Mouse (Mus musculus) lung, postnatal 0 days (tissue): Measurements from ENCODE around the gene Slc45a3. TPM values are rescaled to one million over a fixed set of nuclear protein-coding genes. Genes with fewer than 3 reads are reported as not detected.

Source experiments
- ATAC-seq: fragments of 200-750 bp; cut with Nextera tagmentation; 2 replicates; pipeline ENCODE4 v1.8.0; 2017; ENCODE audit warnings: moderate library complexity
- DNase-seq: peaks from one replicate; pipeline ENCODE4 v3.0.0-alpha.2; 2016; ENCODE audit warnings: low spot score
- H3K27ac ChIP-seq: fragments of 300-500 bp; sonication (generic); 2 replicates; pipeline ENCODE4 v1.5.1; 2014; ENCODE audit warnings: antibody characterized with exemption, mild to moderate bottlenecking, low read length, mixed read lengths
- H3K27me3 ChIP-seq: fragments of 300-500 bp; sonication (generic); replicated peaks from 2 replicates; pipeline ENCODE4 v1.6.1; 2014; ENCODE audit warnings: low read length, mixed read lengths; ENCODE audit not compliant: insufficient read depth
- H3K36me3 ChIP-seq: fragments of 300-500 bp; sonication (generic); 2 replicates; pipeline ENCODE4 v1.6.1; 2014; ENCODE audit warnings: low read length, mixed read lengths; ENCODE audit not compliant: insufficient read depth
- H3K4me1 ChIP-seq: fragments of 300-500 bp; sonication (generic); 2 replicates; pipeline ENCODE4 v1.6.1; 2014; ENCODE audit warnings: antibody characterized with exemption, low read depth, low read length, mixed read lengths; ENCODE audit not compliant: insufficient read depth
- H3K4me2 ChIP-seq: fragments of 300-500 bp; sonication (generic); replicated peaks from 2 replicates; pipeline ENCODE4 v1.6.1; 2014; ENCODE audit warnings: low read depth, mild to moderate bottlenecking, low read length, moderate library complexity, mixed read lengths
- H3K4me3 ChIP-seq: fragments of 300-500 bp; sonication (generic); 2 replicates; pipeline ENCODE4 v1.5.1; 2014; ENCODE audit warnings: low read depth, low read length
- H3K9ac ChIP-seq: fragments of 300-500 bp; sonication (generic); replicated peaks from 2 replicates; pipeline ENCODE4 v1.6.1; 2014; ENCODE audit warnings: low read depth, mild to moderate bottlenecking
- H3K9me3 ChIP-seq: fragments of 300-500 bp; sonication (generic); 2 replicates; pipeline ENCODE4 v1.6.1; 2016; ENCODE audit warnings: low read length, mixed read lengths
- CTCF ChIP-seq: IDR thresholded peaks from 2 replicates; pipeline ENCODE4 v1.5.1; 2016; ENCODE audit warnings: antibody characterized with exemption, mild to moderate bottlenecking
- EP300 ChIP-seq: IDR thresholded peaks from 2 replicates; pipeline ENCODE4 v1.6.1; 2016; ENCODE audit warnings: antibody characterized with exemption, mild to moderate bottlenecking, control low read depth
- WGBS: fragments of 180-500 bp; shearing (Covaris S2); extraction: QIAGEN DNeasy Blood & Tissue Kit; methylation state at CpG from one replicate; pipeline ENCODE4 v1.1.7; 2014; 5-methylcytosine and 5-hydroxymethylcytosine counted together
- polyA plus RNA-seq: library from polyadenylated mRNA; unstranded; fragments of >200 nt; fragmentation: Nextera tagmentation; extraction: Ambion mirVana; gene quantifications from 2 replicates; pipeline ENCODE4 v1.2.1, GENCODE M21; 2015

Gene Slc45a3
- polyA plus RNA-seq: 5.7 and 6.9 TPM in 2 replicates

GRCm38 (mm10) chr1:131962606-131963084 is at the start of gene Slc45a3:
Gene Slc45a3 (plus strand): TSS chr1:131962967.
- Histone ChIP-seq H3K9me3 (no peaks in the 10 kb centered on the region), H3K27me3 (peaks cover 22% of the 10 kb centered on the region; the same call in 1 of the 2 replicates), H3K27ac (peak within 1 kb of the TSS; percentile 54; the same call in 1 of the 2 replicates), H3K36me3 (no peaks in the 10 kb centered on the region), H3K4me1 (0 out of 2 replicates have a peak, but pooled peaks cover 4% of the 10 kb centered on the region), H3K4me2 (peak within 1 kb of the TSS; percentile 99), H3K9ac (peak within 1 kb of the TSS; percentile 42), H3K4me3 (peak within 1 kb of the TSS; percentile 67)
- WGBS: 0% methylated on average over 27 of the region's 35 CpGs
- DNase-seq (peak; percentile 48), ATAC-seq (peak; percentile 62)
- no peak for TF ChIP-seq CTCF
- TF ChIP-seq EP300: no peak

- 52% methylated on average over 6 of the region's 6 CpGs for WGBS
- H3K27ac ChIP-seq: no peak overlapping the region
- TF ChIP-seq CTCF: no peak
- peak; percentile 25; the same call in 1 of the 2 replicates for TF ChIP-seq EP300
Measured at GRCm38 (mm10) chr1:131917634-131918033, 45.1 kb upstream of the Slc45a3 start.

GRCm38 (mm10) chr1:131919052-131919451 is 43.7 kb upstream of the Slc45a3 start:
- H3K4me3 ChIP-seq: no peak overlapping the region
- no peak for ATAC-seq
- no peak overlapping the region for H3K9ac ChIP-seq
- WGBS: 96% methylated on average over 2 of the region's 2 CpGs
- no peak for DNase-seq
- peaks cover 10% of the 10 kb centered on the region; the same call in 1 of the 2 replicates for H3K36me3 ChIP-seq
- no peaks in the 10 kb centered on the region for H3K9me3 ChIP-seq
- H3K27me3 ChIP-seq: no peaks in the 10 kb centered on the region
- H3K27ac ChIP-seq: no peak overlapping the region
- no peak for TF ChIP-seq EP300
- no peak for TF ChIP-seq CTCF
- no peak overlapping the region for H3K4me2 ChIP-seq
- H3K4me1 ChIP-seq: no peaks in the 10 kb centered on the region

More at GRCm38 (mm10) chr1:131917634-131918033, 45.1 kb upstream of the Slc45a3 start:
- no peaks in the 10 kb centered on the region for H3K9me3 ChIP-seq
- H3K9ac ChIP-seq: no peak overlapping the region
- ATAC-seq: no peak
- H3K4me3 ChIP-seq: no peak overlapping the region
- DNase-seq: no peak
- peaks cover 5% of the 10 kb centered on the region; the same call in 1 of the 2 replicates for H3K36me3 ChIP-seq
- H3K4me2 ChIP-seq: no peak overlapping the region
- H3K27me3 ChIP-seq: no peaks in the 10 kb centered on the region
- no peaks in the 10 kb centered on the region for H3K4me1 ChIP-seq

GRCm38 (mm10) chr1:131922100-131922499 is 40.7 kb upstream of the Slc45a3 start:
- whole genome bisulfite sequencing: 84% methylated on average over 3 of the region's 3 CpGs
- no peak overlapping the region for H3K4me3 ChIP-seq
- H3K27ac ChIP-seq: no peak overlapping the region
- peaks cover 23% of the 10 kb centered on the region for H3K36me3 ChIP-seq
- no peak for ATAC-seq
- no peaks in the 10 kb centered on the region for H3K9me3 ChIP-seq
- no peaks in the 10 kb centered on the region for H3K27me3 ChIP-seq
- no peaks in the 10 kb centered on the region for H3K4me1 ChIP-seq
- H3K4me2 ChIP-seq: no peak overlapping the region
- no peak overlapping the region for H3K9ac ChIP-seq
- TF ChIP-seq CTCF (no peak), EP300 (no peak)
- DNase-seq: no peak

GRCm38 (mm10) chr1:131933471-131933870 is 29.3 kb upstream of the Slc45a3 start:
- Histone ChIP-seq H3K9ac (no peak overlapping the region), H3K27me3 (no peaks in the 10 kb centered on the region), H3K4me2 (no peak overlapping the region), H3K9me3 (no peaks in the 10 kb centered on the region), H3K4me3 (no peak overlapping the region), H3K36me3 (peaks cover 22% of the 10 kb centered on the region; the same call in 1 of the 2 replicates), H3K4me1 (no peaks in the 10 kb centered on the region), H3K27ac (no peak overlapping the region)
- ATAC-seq: no peak
- DNase-seq: no peak
- TF ChIP-seq EP300: no peak
- TF ChIP-seq CTCF: no peak
- 68% methylated on average over 2 of the region's 2 CpGs for WGBS

GRCm38 (mm10) chr1:131937659-131938305 is 25.0 kb upstream of the Slc45a3 start:
- Histone ChIP-seq H3K4me1 (no peaks in the 10 kb centered on the region), H3K9me3 (no peaks in the 10 kb centered on the region), H3K4me2 (no peak overlapping the region), H3K36me3 (no peaks in the 10 kb centered on the region), H3K27me3 (no peaks in the 10 kb centered on the region), H3K27ac (0 out of 2 replicates have a peak overlapping the region, but pooled peaks have one; percentile 23), H3K9ac (no peak overlapping the region), H3K4me3 (no peak overlapping the region)
- peak; percentile 91 for TF ChIP-seq CTCF
- TF ChIP-seq EP300: no peak
- DNase-seq (peak; percentile 74), ATAC-seq (0 out of 2 replicates have a peak, but pooled peaks have one; percentile 32)
- WGBS: 54% methylated on average over 6 of the region's 6 CpGs
